Mouse (Mus musculus) liver, embryonic 12.5 days (tissue): ENCODE data around the gene Gm21149. TPM values are rescaled to one million over a fixed set of nuclear protein-coding genes. Genes with fewer than 3 reads are reported as not detected.
"Not testable (repeated sequence)": the region's sequence is repeated elsewhere in the genome, so short reads cannot be mapped to it uniquely, and the experiment has no call there.

Experiments used
- ATAC-seq: fragments of 200-750 bp; cut with Nextera tagmentation; 2 replicates; pipeline ENCODE4 v1.8.0; 2017; ENCODE audit warnings: moderate number of reproducible peaks, mild to moderate bottlenecking, moderate library complexity
- H3K27ac ChIP-seq: fragments of 300-500 bp; sonication (generic); 2 replicates; pipeline ENCODE4 v1.5.1; 2016; ENCODE audit warnings: mild to moderate bottlenecking
- H3K27me3 ChIP-seq: fragments of 300-500 bp; sonication (generic); replicated peaks from 2 replicates; pipeline ENCODE4 v1.6.1; 2016; ENCODE audit warnings: mild to moderate bottlenecking, moderate library complexity
- H3K36me3 ChIP-seq: fragments of 300-500 bp; sonication (generic); 2 replicates; pipeline ENCODE4 v1.6.1; 2016; ENCODE audit warnings: mild to moderate bottlenecking, moderate library complexity
- H3K4me1 ChIP-seq: fragments of 300-500 bp; sonication (generic); 2 replicates; pipeline ENCODE4 v1.6.1; 2016
- H3K4me2 ChIP-seq: fragments of 300-500 bp; sonication (generic); 2 replicates; pipeline ENCODE4 v1.6.1; 2016; ENCODE audit warnings: mild to moderate bottlenecking, moderate library complexity
- H3K4me3 ChIP-seq: fragments of 300-500 bp; sonication (generic); 2 replicates; pipeline ENCODE4 v1.5.1; 2016; ENCODE audit warnings: mild to moderate bottlenecking, moderate library complexity
- H3K9ac ChIP-seq: fragments of 300-500 bp; sonication (generic); 2 replicates; pipeline ENCODE4 v1.6.1; 2016; ENCODE audit warnings: mild to moderate bottlenecking, moderate library complexity
- H3K9me3 ChIP-seq: fragments of 300-500 bp; sonication (generic); replicated peaks from 2 replicates; pipeline ENCODE4 v1.6.1; 2016; ENCODE audit warnings: mild to moderate bottlenecking, moderate library complexity
- WGBS: fragments of 180-500 bp; shearing (Covaris S2); methylation state at CpG from one replicate; pipeline ENCODE4 v1.1.7; 2016; ENCODE audit not compliant: insufficient replicate concordance; 5-methylcytosine and 5-hydroxymethylcytosine counted together
- polyA plus RNA-seq: library from polyadenylated mRNA; unstranded; fragments of >200 nt; fragmentation: Nextera tagmentation; extraction: Ambion mirVana; gene quantifications from 2 replicates; pipeline ENCODE4 v1.2.1, GENCODE M21; 2016

Gm21149 gene
- polyA plus RNA-seq, 1 experiment from 2014 or later: not detected

DNA sequence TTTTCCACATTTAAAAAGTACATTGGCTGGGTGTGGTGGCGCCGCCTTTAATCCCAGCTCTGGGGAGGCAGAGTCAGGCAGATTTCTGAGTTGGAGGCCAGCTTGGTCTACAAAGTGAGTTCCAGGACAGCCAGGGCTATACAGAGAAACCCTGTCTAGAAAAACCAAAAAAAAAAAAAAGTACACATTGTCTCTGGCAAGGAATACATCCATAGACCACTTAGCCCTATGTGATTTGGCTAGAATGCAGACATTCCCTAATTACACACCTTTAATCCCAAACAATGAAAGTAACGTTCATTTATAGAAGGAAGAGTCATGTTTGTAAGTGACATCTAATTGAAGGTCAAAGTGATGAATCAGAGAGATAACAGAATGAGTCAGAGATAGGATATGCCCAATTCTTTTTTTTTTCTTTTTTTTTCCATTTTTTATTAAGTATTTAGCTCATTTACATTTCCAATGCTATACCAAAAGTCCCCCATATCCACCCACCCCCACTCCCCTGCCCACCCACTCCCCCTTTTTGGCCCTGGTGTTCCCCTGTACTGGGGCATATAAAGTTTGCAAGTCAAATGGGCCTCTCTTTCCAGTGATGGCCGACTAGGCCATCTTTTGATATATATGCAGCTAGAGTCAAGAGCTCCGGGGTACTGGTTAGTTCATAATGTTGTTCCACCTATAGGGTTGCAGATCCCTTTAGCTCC is 18.3 kb downstream of the Gm21149 start:
- not testable (repeated sequence) for H3K9me3 ChIP-seq, H3K9ac ChIP-seq, H3K36me3 ChIP-seq, H3K27me3 ChIP-seq, H3K4me3 ChIP-seq, ATAC-seq, H3K27ac ChIP-seq, H3K4me1 ChIP-seq, H3K4me2 ChIP-seq
- WGBS: 65% methylated on average over 3 of the region's 5 CpGs

Other genes with a start within 250 kb of the Gm21149 start
- gene Gm21190, start 52.7 kb upstream of the Gm21149 start, polyA plus RNA-seq: not detected in 2 replicates
- not detected in 2 replicates for gene Gm21083, start 100.8 kb upstream of the Gm21149 start, polyA plus RNA-seq
- not detected in 2 replicates for gene Speer4d, start 142.5 kb upstream of the Gm21149 start, polyA plus RNA-seq
- not detected in 2 replicates for gene 4930572O03Rik, start 180.5 kb upstream of the Gm21149 start, polyA plus RNA-seq
- not detected in 2 replicates for gene Speer4c, start 237.7 kb upstream of the Gm21149 start, polyA plus RNA-seq